Mouse (Mus musculus) kidney, postnatal 0 days (tissue): ENCODE measurements around the gene Fam83f. TPM values are rescaled to one million over a fixed set of nuclear protein-coding genes. Genes with fewer than 3 reads are reported as not detected.

ENCODE experiments used
- ATAC-seq: fragments of 200-750 bp; cut with Nextera tagmentation; replicated peaks from 2 replicates; pipeline ENCODE4 v1.8.0; 2017; ENCODE audit warnings: low read depth, moderate number of reproducible peaks, moderate TSS enrichment, moderate library complexity; ENCODE audit not compliant: low FRiP score
- DNase-seq: peaks from one replicate; pipeline ENCODE4 v3.0.0-alpha.2; 2016; ENCODE audit warnings: low spot score
- H3K27ac ChIP-seq: fragments of 300-500 bp; sonication (generic); 2 replicates; pipeline ENCODE4 v1.5.1; 2014; ENCODE audit warnings: mild to moderate bottlenecking
- H3K27me3 ChIP-seq: fragments of 300-500 bp; sonication (generic); 2 replicates; pipeline ENCODE4 v1.6.1; 2014; ENCODE audit warnings: low read length, mixed read lengths; ENCODE audit not compliant: insufficient read depth
- H3K36me3 ChIP-seq: fragments of 300-500 bp; sonication (generic); 2 replicates; pipeline ENCODE4 v1.6.1; 2014; ENCODE audit warnings: low read length, mixed read lengths; ENCODE audit not compliant: insufficient read depth
- H3K4me1 ChIP-seq: fragments of 300-500 bp; sonication (generic); replicated peaks from 2 replicates; pipeline ENCODE4 v1.6.1; 2014; ENCODE audit warnings: antibody characterized with exemption, low read length, mixed read lengths; ENCODE audit not compliant: insufficient read depth
- H3K4me2 ChIP-seq: fragments of 300-500 bp; sonication (generic); 2 replicates; pipeline ENCODE4 v1.6.1; 2014; ENCODE audit warnings: mild to moderate bottlenecking, low read length, moderate library complexity, mixed read lengths
- H3K4me3 ChIP-seq: fragments of 300-500 bp; sonication (generic); replicated peaks from 2 replicates; pipeline ENCODE4 v1.5.1; 2014; ENCODE audit warnings: low read depth, low read length
- H3K9ac ChIP-seq: fragments of 300-500 bp; sonication (generic); 2 replicates; pipeline ENCODE4 v1.6.1; 2014; ENCODE audit warnings: low read depth, low read length
- H3K9me3 ChIP-seq: fragments of 300-500 bp; sonication (generic); replicated peaks from 2 replicates; pipeline ENCODE4 v1.6.1; 2016; ENCODE audit warnings: low read length, inconsistent platforms, mixed read lengths
- CTCF ChIP-seq: IDR thresholded peaks from 2 replicates; pipeline ENCODE4 v1.5.1; 2016; ENCODE audit warnings: antibody characterized with exemption, low read depth, mild to moderate bottlenecking, moderate library complexity
- WGBS: fragments of 180-500 bp; shearing (Covaris S2); extraction: QIAGEN DNeasy Blood & Tissue Kit; methylation state at CpG from one replicate; pipeline ENCODE4 v1.1.7; 2014; 5-methylcytosine and 5-hydroxymethylcytosine counted together
- polyA plus RNA-seq: library from polyadenylated mRNA; unstranded; fragments of >200 nt; fragmentation: Nextera tagmentation; extraction: Ambion mirVana; gene quantifications from 2 replicates; pipeline ENCODE4 v1.2.1, GENCODE M21; 2015

Gene Fam83f
- polyA plus RNA-seq, 1 experiment from 2014 or later: 6.1 TPM

DNA sequence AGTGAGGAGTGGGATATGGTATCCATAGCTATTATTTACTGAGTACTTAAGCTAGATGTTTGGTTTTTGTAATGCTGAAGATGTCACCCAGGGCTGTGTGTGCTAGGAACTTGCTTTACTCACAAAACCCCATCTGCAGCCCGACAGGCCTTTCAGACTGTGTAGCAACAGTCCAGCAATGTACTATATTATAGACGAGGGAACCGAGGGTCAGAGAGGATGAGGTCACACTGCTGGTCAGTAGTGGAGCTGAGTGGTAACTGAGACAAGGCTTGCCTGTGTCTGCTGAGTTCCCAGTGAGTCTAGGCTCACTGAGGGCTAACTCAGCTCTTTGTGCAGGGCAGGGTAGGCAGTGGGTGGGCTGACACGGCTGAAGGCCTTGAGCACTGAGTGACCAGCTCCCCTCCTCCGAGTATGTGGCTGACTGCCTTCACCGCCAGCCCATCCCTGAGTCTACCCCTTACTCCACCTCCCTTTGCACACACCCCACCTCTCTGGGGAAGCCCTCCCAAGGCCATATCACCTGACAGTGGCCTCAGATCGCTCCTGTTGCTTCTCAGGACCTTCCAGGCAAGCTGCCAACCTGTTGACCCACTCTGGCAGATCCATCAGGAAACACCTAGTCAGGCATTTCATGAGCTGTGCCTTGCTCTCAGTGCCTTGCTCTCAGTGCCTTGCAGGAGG lies 8.8 kb downstream of the Fam83f start:
- no peak overlapping the region for H3K9ac ChIP-seq
- WGBS: 28% methylated on average over 7 of the region's 7 CpGs
- H3K27me3 ChIP-seq: no peaks in the 10 kb centered on the region
- no peaks in the 10 kb centered on the region for H3K9me3 ChIP-seq
- ATAC-seq (peak; percentile 71), DNase-seq (peak; percentile 36)
- H3K36me3 ChIP-seq: no peaks in the 10 kb centered on the region
- no peak overlapping the region for H3K4me2 ChIP-seq
- peak overlapping the region; percentile 34; the same call in 1 of the 2 replicates for H3K27ac ChIP-seq
- no peak for TF ChIP-seq CTCF
- no peak overlapping the region for H3K4me3 ChIP-seq
- H3K4me1 ChIP-seq: peaks cover 8% of the 10 kb centered on the region; the same call in 1 of the 2 replicates

DNA sequence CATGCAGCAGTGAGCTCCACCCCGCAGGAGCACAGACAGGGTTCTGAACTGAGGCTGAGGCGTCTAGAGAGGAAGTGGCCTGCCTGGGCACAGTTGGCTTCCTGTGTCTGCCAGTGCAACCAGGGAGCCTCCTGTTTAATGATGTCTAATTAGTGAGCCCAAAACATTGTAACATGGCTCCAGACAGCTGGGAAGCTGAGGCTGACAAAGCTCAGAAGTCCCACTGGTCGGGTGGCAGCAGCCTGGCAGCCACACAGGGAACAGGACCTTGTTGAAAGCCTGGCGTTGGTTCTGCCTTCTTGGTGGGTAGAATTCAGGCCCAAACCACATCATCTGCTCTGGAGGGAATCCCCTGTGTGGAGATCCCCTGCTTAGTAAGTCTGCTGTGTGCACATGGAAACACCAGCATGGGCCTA lies 9.8 kb downstream of the Fam83f start:
- H3K9me3 ChIP-seq: no peaks in the 10 kb centered on the region
- no peaks in the 10 kb centered on the region for H3K36me3 ChIP-seq
- no peak for TF ChIP-seq CTCF
- no peak overlapping the region for H3K4me3 ChIP-seq
- ATAC-seq (no peak), DNase-seq (no peak)
- H3K4me1 ChIP-seq: peaks cover 8% of the 10 kb centered on the region; the same call in 1 of the 2 replicates
- WGBS: 74% methylated on average over 4 of the region's 4 CpGs
- no peak overlapping the region for H3K4me2 ChIP-seq
- no peak overlapping the region for H3K9ac ChIP-seq
- H3K27ac ChIP-seq: no peak overlapping the region
- H3K27me3 ChIP-seq: no peaks in the 10 kb centered on the region

DNA sequence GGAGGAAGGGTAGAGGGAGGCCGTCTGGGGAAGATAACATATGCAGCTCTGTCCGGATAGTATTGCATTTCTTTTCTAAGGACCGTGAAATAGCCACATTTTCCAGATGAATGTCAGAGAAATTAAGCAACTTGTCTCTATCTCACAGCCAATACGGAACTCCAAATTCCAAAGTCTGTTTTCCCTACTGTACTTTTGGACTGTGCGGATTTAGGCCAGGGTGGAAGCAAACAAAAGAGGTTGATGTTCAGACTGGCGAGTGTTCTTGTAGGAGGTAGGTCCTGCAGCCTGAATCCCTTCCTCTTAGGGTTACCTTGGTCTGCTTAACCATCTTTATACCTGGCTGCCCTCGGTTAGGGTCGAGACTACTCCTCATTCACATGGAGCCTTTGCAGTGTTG lies 10.7 kb downstream of the Fam83f start:
- ATAC-seq (no peak), DNase-seq (no peak)
- peak overlapping the region; percentile 54 for H3K27ac ChIP-seq
- no peak overlapping the region for H3K4me3 ChIP-seq
- peaks cover 8% of the 10 kb centered on the region; the same call in 1 of the 2 replicates for H3K4me1 ChIP-seq
- H3K9me3 ChIP-seq: no peaks in the 10 kb centered on the region
- H3K9ac ChIP-seq: no peak overlapping the region
- no peak for TF ChIP-seq CTCF
- no peak overlapping the region for H3K4me2 ChIP-seq
- no peaks in the 10 kb centered on the region for H3K36me3 ChIP-seq
- no peaks in the 10 kb centered on the region for H3K27me3 ChIP-seq
- 87% methylated on average over 8 of the region's 8 CpGs for WGBS

DNA sequence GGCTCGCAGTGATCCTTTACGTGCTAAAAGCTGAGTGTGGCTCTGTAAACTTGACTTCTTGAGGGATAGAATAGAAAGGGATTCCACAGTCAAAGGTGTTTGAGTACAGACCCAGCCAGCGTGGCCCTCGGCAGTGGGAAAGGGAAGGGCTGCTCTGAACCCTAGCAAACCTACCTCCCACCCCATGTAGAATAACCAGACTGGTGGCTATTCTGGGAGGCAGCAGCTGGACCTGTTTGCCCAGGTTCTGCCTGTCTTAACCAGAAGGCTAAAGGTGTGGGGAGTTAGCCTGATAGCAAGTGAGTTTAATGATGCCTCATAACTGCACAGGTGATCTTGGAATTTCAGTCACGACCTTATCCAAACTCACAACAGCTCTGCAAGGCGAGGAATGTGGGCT lies 11.5 kb downstream of the Fam83f start:
- ATAC-seq: no peak
- 75% methylated on average over 6 of the region's 6 CpGs for WGBS
- Histone ChIP-seq H3K4me1 (peaks cover 8% of the 10 kb centered on the region; the same call in 1 of the 2 replicates), H3K27me3 (no peaks in the 10 kb centered on the region), H3K36me3 (no peaks in the 10 kb centered on the region), H3K9me3 (no peaks in the 10 kb centered on the region), H3K4me3 (no peak overlapping the region), H3K27ac (peak overlapping the region; percentile 54), H3K4me2 (no peak overlapping the region), H3K9ac (no peak overlapping the region)
- no peak for DNase-seq
- TF ChIP-seq CTCF: no peak

DNA sequence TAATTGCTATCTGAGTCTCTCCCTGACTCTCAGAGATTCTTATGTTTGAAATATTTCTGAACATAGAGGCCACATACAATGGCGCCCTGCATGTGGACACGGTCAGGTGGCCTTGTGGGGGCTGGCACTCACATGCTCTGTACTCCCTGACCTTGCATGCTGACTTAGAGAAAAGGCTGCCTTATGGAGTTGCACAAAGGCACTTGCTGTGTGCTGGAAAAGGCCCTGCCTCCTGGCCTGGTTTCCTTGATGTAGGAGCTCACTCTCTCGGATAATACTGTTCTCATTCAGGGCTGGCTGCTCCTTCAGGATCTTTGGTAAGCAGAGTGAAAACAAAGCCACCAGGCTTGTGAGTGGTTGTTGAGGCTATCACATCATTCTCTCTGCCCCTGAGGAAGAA lies 12.3 kb downstream of the Fam83f start:
- Histone ChIP-seq H3K27ac (peak overlapping the region; percentile 44; the same call in 1 of the 2 replicates), H3K4me2 (no peak overlapping the region), H3K4me1 (peaks cover 8% of the 10 kb centered on the region; the same call in 1 of the 2 replicates), H3K9ac (no peak overlapping the region), H3K4me3 (no peak overlapping the region), H3K9me3 (no peaks in the 10 kb centered on the region), H3K36me3 (no peaks in the 10 kb centered on the region), H3K27me3 (no peaks in the 10 kb centered on the region)
- no peak for TF ChIP-seq CTCF
- ATAC-seq (no peak), DNase-seq (no peak)
- WGBS: 52% methylated on average over 3 of the region's 3 CpGs

DNA sequence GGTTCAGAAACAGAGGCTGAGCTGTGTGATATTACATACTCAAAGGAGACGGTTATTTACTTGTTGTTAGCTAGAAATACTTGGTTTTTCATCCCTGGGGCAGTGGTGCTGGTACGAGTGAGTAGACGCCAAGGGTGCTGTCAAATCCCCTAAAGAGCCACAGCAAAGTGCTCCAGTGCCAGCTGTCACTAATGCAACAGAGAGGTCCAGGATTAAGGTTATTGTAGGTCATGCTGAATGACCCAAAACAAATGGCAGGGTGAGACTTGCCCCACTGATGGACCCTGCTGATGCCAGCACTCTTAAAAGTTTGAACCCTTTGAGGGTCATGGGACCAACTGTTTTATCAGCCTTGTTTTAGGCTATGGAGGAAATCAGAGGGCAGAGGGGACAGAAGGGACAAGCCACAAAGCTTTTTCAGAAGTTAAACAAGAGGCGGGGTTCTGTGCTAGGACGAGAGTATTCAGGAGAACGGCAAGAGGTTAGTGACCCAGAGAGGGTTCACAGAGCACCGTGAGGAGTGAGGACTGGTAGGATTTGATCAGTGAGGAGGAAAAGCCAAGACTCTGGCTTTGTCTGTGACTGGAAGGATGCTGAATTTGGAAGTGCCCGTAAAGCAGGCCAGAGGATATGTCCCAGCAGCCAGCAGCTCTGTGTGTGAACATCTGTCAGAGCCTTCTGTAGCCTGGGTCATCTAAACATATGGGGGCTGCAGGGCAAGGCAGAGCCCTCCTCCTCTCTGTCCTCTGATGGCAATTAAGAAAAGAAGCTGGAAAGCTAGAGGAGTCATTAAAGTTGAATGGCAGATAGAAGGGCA lies 13.3 kb downstream of the Fam83f start:
- H3K27ac ChIP-seq: no peak overlapping the region
- no peaks in the 10 kb centered on the region for H3K27me3 ChIP-seq
- H3K9me3 ChIP-seq: no peaks in the 10 kb centered on the region
- ATAC-seq (no peak), DNase-seq (no peak)
- H3K9ac ChIP-seq: no peak overlapping the region
- no peak for TF ChIP-seq CTCF
- H3K4me2 ChIP-seq: no peak overlapping the region
- WGBS: 25% methylated on average over 8 of the region's 8 CpGs
- peaks cover 5% of the 10 kb centered on the region; the same call in 1 of the 2 replicates for H3K4me1 ChIP-seq
- no peak overlapping the region for H3K4me3 ChIP-seq
- no peaks in the 10 kb centered on the region for H3K36me3 ChIP-seq
